Mouse (Mus musculus): ENCODE results near the gene Cdc123. TPM values are rescaled to one million over a fixed set of nuclear protein-coding genes. Genes with fewer than 3 reads are reported as not detected.

Gene Cdc123
- polyA plus RNA-seq, 1 experiment from 2014 or later: 251 TPM

DNA sequence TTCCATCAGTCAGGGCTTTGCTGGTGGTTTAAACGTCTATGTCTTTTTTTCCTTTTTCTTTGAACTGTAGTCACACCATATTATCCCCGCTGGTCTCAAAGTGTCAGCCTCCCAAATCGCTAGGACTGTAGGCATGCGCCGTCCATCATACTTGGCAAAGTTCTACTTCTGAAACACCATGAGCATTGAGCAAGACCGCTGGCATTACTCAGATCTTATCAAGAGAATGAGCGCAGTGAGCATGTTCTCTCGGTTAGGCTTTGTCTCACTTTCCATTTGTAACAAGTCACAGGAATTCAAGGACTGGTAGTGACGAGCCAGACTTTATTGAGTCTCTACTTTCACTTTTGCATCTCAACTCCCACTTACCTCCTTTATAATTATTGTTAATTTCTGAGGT is 6.2 kb upstream of the Cdc123 start:
- no peaks in the 10 kb centered on the region for H3K36me3 ChIP-seq (ENCODE audit: control insufficient read depth, insufficient read depth, low read length)
- ATAC-seq: no peak
- WGBS: 93% methylated on average over 9 of the region's 9 CpGs

DNA sequence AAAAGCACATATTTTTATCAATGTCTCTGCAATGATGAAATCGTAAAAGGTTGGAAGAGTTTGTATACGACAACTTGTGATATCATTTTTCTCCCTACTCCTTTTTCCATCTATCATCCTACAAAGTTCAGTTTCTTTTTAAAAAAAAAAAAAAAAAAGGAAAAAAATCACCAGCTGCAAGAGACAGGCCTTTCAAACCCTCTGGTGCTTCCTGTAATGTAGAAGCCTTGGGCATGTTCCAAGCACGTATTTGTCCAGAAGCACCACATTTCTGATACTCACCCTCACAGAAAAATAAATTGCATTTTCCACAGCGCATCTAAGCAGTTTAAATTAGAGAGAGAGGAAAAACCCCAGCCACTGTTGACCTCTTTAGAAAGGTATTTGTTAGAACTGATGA is 862 bp upstream of the Cdc123 start:
- ATAC-seq: no peak
- H3K27me3 ChIP-seq (ENCODE audit: control insufficient read depth, insufficient read depth, low read depth, low read length): no peaks in the 10 kb centered on the region
- H3K4me2 ChIP-seq (ENCODE audit: low read length): peak overlapping the region; percentile 61
- WGBS: 36% methylated on average over 4 of the region's 4 CpGs
- H3K9me3 ChIP-seq (replicated peaks; ENCODE audit: control insufficient read depth, low read length, poor library complexity, severe bottlenecking): no peaks in the 10 kb centered on the region
- peak overlapping the region; percentile 54 for H3K4me3 ChIP-seq (ENCODE audit: low read depth, low read length)
- peak overlapping the region; percentile 71; the same call in 1 of the 2 replicates for H3K9ac ChIP-seq (ENCODE audit: low read depth, low read length)
- no peak overlapping the region; the same call in 1 of the 2 replicates for H3K27ac ChIP-seq (ENCODE audit: low read length)
- H3K4me1 ChIP-seq (ENCODE audit: control insufficient read depth, insufficient read depth, low read length): peaks cover 8% of the 10 kb centered on the region
- peaks cover 4% of the 10 kb centered on the region for H3K36me3 ChIP-seq (ENCODE audit: control insufficient read depth, insufficient read depth, low read length)

More for the DNA sequence above, 6.2 kb upstream of the Cdc123 start:
- H3K4me3 ChIP-seq (ENCODE audit: low read depth, low read length): no peak overlapping the region
- no peak overlapping the region for H3K4me2 ChIP-seq (ENCODE audit: low read length)
- H3K9ac ChIP-seq (ENCODE audit: low read depth, low read length): no peak overlapping the region
- peaks cover 2% of the 10 kb centered on the region for H3K4me1 ChIP-seq (ENCODE audit: control insufficient read depth, insufficient read depth, low read length)
- no peak overlapping the region for H3K27ac ChIP-seq (ENCODE audit: low read length)
- no peaks in the 10 kb centered on the region for H3K27me3 ChIP-seq (ENCODE audit: control insufficient read depth, insufficient read depth, low read depth, low read length)
- H3K9me3 ChIP-seq (replicated peaks; ENCODE audit: control insufficient read depth, low read length, poor library complexity, severe bottlenecking): no peaks in the 10 kb centered on the region

GRCm38 (mm10) chr2:5844181-5844872 is 637 bp downstream of the Cdc123 start:
- ATAC-seq: peak; percentile 59
- Histone ChIP-seq H3K4me2 (ENCODE audit: low read length) (peak overlapping the region; percentile 69), H3K36me3 (ENCODE audit: control insufficient read depth, insufficient read depth, low read length) (peaks cover 16% of the 10 kb centered on the region), H3K4me1 (ENCODE audit: control insufficient read depth, insufficient read depth, low read length) (peaks cover 8% of the 10 kb centered on the region), H3K9me3 (replicated peaks; ENCODE audit: control insufficient read depth, low read length, poor library complexity, severe bottlenecking) (no peaks in the 10 kb centered on the region), H3K9ac (ENCODE audit: low read depth, low read length) (peak overlapping the region; percentile 71), H3K27me3 (ENCODE audit: control insufficient read depth, insufficient read depth, low read depth, low read length) (no peaks in the 10 kb centered on the region), H3K4me3 (ENCODE audit: low read depth, low read length) (peak overlapping the region; percentile 54), H3K27ac (ENCODE audit: low read length) (peak overlapping the region; percentile 83)
- WGBS: 4% methylated on average over 23 of the region's 23 CpGs

GRCm38 (mm10) chr2:5840815-5841214 is 4.1 kb downstream of the Cdc123 start:
- Histone ChIP-seq H3K27me3 (ENCODE audit: control insufficient read depth, insufficient read depth, low read depth, low read length) (no peaks in the 10 kb centered on the region), H3K27ac (ENCODE audit: low read length) (no peak overlapping the region), H3K4me1 (ENCODE audit: control insufficient read depth, insufficient read depth, low read length) (peaks cover 4% of the 10 kb centered on the region), H3K9ac (ENCODE audit: low read depth, low read length) (no peak overlapping the region), H3K36me3 (ENCODE audit: control insufficient read depth, insufficient read depth, low read length) (peaks cover 28% of the 10 kb centered on the region), H3K4me2 (ENCODE audit: low read length) (no peak overlapping the region), H3K9me3 (replicated peaks; ENCODE audit: control insufficient read depth, low read length, poor library complexity, severe bottlenecking) (no peaks in the 10 kb centered on the region), H3K4me3 (ENCODE audit: low read depth, low read length) (no peak overlapping the region)
- no peak for ATAC-seq
- 98% methylated on average over 11 of the region's 11 CpGs for WGBS

- no peak overlapping the region for H3K4me3 ChIP-seq (ENCODE audit: low read depth, low read length)
- WGBS: 96% methylated on average over 5 of the region's 5 CpGs
- no peak for ATAC-seq
- peaks cover 23% of the 10 kb centered on the region for H3K36me3 ChIP-seq (ENCODE audit: control insufficient read depth, insufficient read depth, low read length)
- H3K4me1 ChIP-seq (ENCODE audit: control insufficient read depth, insufficient read depth, low read length): no peaks in the 10 kb centered on the region
- H3K27ac ChIP-seq (ENCODE audit: low read length): no peak overlapping the region
- no peak overlapping the region for H3K9ac ChIP-seq (ENCODE audit: low read depth, low read length)
- no peak overlapping the region for H3K4me2 ChIP-seq (ENCODE audit: low read length)
- H3K9me3 ChIP-seq (replicated peaks; ENCODE audit: control insufficient read depth, low read length, poor library complexity, severe bottlenecking): no peaks in the 10 kb centered on the region
- no peaks in the 10 kb centered on the region for H3K27me3 ChIP-seq (ENCODE audit: control insufficient read depth, insufficient read depth, low read depth, low read length)
Measured at GRCm38 (mm10) chr2:5825265-5825913, 19.6 kb downstream of the Cdc123 start.

- WGBS: 87% methylated on average over 5 of the region's 5 CpGs
Measured at GRCm38 (mm10) chr2:5824685-5825084, 20.3 kb downstream of the Cdc123 start.

GRCm38 (mm10) chr2:5824213-5824612 is 20.8 kb downstream of the Cdc123 start:
- H3K4me2 ChIP-seq (ENCODE audit: low read length): no peak overlapping the region
- H3K27ac ChIP-seq (ENCODE audit: low read length): no peak overlapping the region
- no peak overlapping the region for H3K4me3 ChIP-seq (ENCODE audit: low read depth, low read length)
- no peaks in the 10 kb centered on the region for H3K4me1 ChIP-seq (ENCODE audit: control insufficient read depth, insufficient read depth, low read length)
- no peaks in the 10 kb centered on the region for H3K27me3 ChIP-seq (ENCODE audit: control insufficient read depth, insufficient read depth, low read depth, low read length)
- no peak overlapping the region for H3K9ac ChIP-seq (ENCODE audit: low read depth, low read length)
- ATAC-seq: no peak
- 20% methylated on average over 1 of the region's 1 CpGs for WGBS
- peaks cover 32% of the 10 kb centered on the region for H3K36me3 ChIP-seq (ENCODE audit: control insufficient read depth, insufficient read depth, low read length)
- no peaks in the 10 kb centered on the region for H3K9me3 ChIP-seq (replicated peaks; ENCODE audit: control insufficient read depth, low read length, poor library complexity, severe bottlenecking)

More at GRCm38 (mm10) chr2:5824685-5825084, 20.3 kb downstream of the Cdc123 start:
- Histone ChIP-seq H3K9ac (ENCODE audit: low read depth, low read length) (no peak overlapping the region), H3K4me2 (ENCODE audit: low read length) (no peak overlapping the region), H3K27ac (ENCODE audit: low read length) (no peak overlapping the region), H3K4me1 (ENCODE audit: control insufficient read depth, insufficient read depth, low read length) (no peaks in the 10 kb centered on the region), H3K36me3 (ENCODE audit: control insufficient read depth, insufficient read depth, low read length) (peaks cover 29% of the 10 kb centered on the region), H3K9me3 (replicated peaks; ENCODE audit: control insufficient read depth, low read length, poor library complexity, severe bottlenecking) (no peaks in the 10 kb centered on the region), H3K27me3 (ENCODE audit: control insufficient read depth, insufficient read depth, low read depth, low read length) (no peaks in the 10 kb centered on the region), H3K4me3 (ENCODE audit: low read depth, low read length) (no peak overlapping the region)
- ATAC-seq: no peak

GRCm38 (mm10) chr2:5822449-5822848 is 22.5 kb downstream of the Cdc123 start:
- WGBS: 96% methylated on average over 6 of the region's 6 CpGs

GRCm38 (mm10) chr2:5821264-5821663 is 23.7 kb downstream of the Cdc123 start:
- Histone ChIP-seq H3K9me3 (replicated peaks; ENCODE audit: control insufficient read depth, low read length, poor library complexity, severe bottlenecking) (no peaks in the 10 kb centered on the region), H3K9ac (ENCODE audit: low read depth, low read length) (no peak overlapping the region), H3K4me1 (ENCODE audit: control insufficient read depth, insufficient read depth, low read length) (no peaks in the 10 kb centered on the region), H3K27ac (ENCODE audit: low read length) (no peak overlapping the region), H3K4me2 (ENCODE audit: low read length) (no peak overlapping the region), H3K36me3 (ENCODE audit: control insufficient read depth, insufficient read depth, low read length) (peaks cover 37% of the 10 kb centered on the region), H3K4me3 (ENCODE audit: low read depth, low read length) (no peak overlapping the region), H3K27me3 (ENCODE audit: control insufficient read depth, insufficient read depth, low read depth, low read length) (no peaks in the 10 kb centered on the region)
- 95% methylated on average over 10 of the region's 10 CpGs for WGBS
- ATAC-seq: no peak

More at GRCm38 (mm10) chr2:5822449-5822848, 22.5 kb downstream of the Cdc123 start:
- Histone ChIP-seq H3K4me1 (ENCODE audit: control insufficient read depth, insufficient read depth, low read length) (no peaks in the 10 kb centered on the region), H3K9me3 (replicated peaks; ENCODE audit: control insufficient read depth, low read length, poor library complexity, severe bottlenecking) (no peaks in the 10 kb centered on the region), H3K36me3 (ENCODE audit: control insufficient read depth, insufficient read depth, low read length) (peaks cover 36% of the 10 kb centered on the region), H3K4me2 (ENCODE audit: low read length) (no peak overlapping the region), H3K9ac (ENCODE audit: low read depth, low read length) (no peak overlapping the region), H3K4me3 (ENCODE audit: low read depth, low read length) (no peak overlapping the region), H3K27me3 (ENCODE audit: control insufficient read depth, insufficient read depth, low read depth, low read length) (no peaks in the 10 kb centered on the region), H3K27ac (ENCODE audit: low read length) (no peak overlapping the region)
- no peak for ATAC-seq
